Mouse (Mus musculus) spleen, postnatal 4 days (tissue): Measurements from ENCODE around the gene Zc3h15.
"Not testable (repeated sequence)": the region's sequence is repeated elsewhere in the genome, so short reads cannot be mapped to it uniquely, and the experiment has no call there.

ENCODE experiments used
- DNase-seq, 2 experiments: peaks; one replicate each; pipeline ENCODE4 v3.0.0; 2022; ENCODE audit warnings: low spot score in 2 of 2

Gene Zc3h15

DNA sequence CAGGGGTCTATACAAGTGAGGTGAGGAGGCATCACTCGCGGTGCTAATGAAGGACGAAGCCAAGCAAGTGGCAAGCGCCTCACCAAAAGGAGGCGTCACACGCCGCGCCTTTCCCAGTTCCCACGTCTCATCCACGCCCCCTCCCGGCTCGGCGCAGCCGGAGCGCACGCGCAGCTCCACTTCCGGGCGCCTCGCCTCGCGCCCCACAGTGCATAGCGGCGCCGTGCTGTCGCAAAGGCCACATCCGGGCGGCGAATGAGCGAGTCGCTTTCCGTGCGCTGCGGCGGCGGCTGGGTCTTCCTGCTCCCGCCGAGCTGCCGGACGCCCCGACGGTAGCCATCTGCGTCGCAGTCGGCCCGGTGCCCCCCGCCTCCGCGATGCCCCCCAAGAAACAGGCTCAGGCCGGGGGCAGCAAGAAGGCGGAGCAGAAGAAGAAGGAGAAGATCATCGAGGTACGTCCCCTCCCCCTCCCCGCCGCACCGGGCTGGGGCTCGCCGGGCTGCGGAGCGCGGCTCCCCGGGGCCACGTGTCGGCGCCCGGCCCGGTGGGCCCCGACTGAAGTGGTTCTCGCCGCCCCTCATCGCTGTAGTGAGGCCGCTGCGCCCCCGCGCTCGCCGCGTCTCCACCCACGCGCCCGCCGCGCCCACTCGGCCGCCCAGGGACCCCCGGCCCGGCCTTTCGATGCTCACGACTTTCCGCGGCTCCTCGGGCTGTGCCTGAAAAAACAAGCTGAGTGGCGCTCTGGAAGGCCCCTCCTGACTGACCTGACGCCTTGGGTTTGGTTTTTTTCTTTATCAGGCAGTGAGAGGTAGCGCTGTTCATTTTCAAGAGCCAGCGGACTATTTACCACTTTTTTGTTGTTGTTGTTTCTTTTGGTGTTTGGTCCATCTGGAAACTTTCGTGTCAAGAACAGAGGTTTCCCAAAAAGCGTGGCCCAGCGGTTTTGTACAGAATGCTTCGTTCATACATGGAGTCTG, at the start of gene Zc3h15:
Zc3h15 (plus strand) TSS at position 160 of the 977 bp plus-strand sequence.
- peak; percentile 92 to 96 for DNase-seq

DNA sequence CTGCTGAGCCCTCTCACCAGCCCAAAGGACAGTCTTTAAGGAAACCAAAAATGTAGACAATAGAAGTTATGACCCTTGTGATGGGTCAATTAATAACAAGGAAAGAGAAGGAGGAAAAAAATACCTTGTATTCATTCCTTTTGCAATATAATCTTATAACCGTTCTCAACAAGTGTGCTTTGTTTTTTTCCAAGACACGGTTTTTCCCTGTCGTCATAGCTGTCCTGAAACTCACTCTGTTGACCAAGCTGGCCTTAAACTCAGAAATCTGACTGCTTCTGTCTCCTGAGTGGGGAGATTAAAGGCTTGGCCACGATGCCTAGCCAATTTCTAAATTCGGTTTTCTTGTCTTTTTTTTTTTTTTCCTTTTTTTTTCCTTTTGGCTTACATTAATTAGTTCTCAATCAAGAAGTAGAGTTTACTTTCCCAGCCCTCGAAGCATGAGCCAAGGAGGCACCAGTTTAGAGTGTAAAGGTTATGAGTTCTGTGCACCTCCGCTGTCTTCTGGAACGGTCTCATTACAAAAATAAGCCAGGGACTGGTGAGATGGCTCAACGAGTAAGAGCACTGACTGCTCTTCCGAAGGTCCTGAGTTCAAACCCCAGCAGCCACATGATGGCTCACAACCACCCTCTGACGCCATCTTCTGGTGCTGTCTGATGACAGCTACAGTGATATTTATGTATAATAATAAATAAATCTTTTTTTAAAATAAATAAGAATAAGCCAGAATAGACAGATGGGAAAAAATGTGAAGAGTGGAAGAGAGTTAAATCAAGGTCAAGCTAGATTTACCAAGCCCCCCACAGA, 23.5 kb upstream of the Zc3h15 start:
- DNase-seq: no peak

DNA sequence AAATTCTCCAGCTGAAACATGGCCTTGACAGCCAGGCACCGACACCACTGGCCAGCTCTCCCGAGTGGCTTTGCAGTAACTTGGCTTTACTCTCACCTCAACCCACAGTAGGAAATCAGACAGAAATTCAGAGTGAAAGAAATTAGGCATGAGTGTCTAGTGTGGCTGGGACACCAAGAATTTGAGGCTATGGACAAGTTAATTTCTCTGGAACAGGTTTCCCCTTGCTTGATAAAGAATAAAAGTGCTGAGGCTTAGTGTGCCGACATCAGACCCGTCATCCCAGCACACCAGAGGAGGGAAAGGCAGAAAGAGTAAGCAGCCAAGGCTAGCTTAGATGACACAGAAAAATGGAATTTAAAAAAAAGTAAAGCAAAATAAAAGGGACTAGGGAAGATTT, 22.7 kb upstream of the Zc3h15 start:
- no peak for DNase-seq

DNA sequence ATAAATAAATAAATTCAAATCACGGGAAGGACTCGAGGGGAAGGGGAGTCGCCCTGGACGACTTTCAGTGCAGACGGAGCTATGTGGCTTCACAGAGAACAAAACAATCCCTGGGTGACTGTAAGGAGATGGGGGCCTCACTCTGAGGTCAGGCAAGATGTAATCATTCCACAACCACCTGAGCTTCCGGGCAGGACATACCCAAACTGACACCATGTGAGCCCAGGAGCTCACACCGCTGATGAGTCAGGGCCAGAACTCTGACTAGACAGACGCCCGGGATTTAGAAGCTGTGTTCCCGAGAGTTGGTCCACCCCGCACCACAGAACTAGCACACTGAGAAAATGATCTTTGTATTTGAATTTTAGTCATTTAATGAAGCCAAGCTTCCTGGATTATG, 21.4 kb upstream of the Zc3h15 start:
- DNase-seq: no peak

GRCm38 (mm10) chr2:83624045-83624444, 20.2 kb upstream of the Zc3h15 start:
- no peak for DNase-seq

- DNase-seq: peak; percentile 66 to 89
Measured at GRCm38 (mm10) chr2:83625226-83626108, 18.8 kb upstream of the Zc3h15 start.

DNA sequence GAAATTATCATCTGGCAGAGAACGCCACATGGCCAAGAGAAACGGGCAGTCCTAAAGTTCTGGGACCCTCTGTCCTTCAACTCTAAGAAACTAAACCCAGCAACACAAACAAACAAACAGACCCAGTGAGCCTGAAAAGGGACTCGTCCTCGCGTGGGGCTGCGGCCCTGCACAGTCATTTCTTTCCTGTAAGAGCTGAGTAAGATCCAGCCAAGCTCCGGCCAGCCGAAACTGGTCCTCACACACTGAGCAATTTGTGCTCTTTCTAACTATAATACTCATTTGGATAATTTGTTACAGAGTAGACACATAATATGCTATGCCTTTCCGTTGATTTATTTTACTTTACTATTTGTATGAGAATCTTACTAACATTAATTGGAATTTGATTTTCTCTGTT, 17.4 kb upstream of the Zc3h15 start:
- DNase-seq: no peak

DNA sequence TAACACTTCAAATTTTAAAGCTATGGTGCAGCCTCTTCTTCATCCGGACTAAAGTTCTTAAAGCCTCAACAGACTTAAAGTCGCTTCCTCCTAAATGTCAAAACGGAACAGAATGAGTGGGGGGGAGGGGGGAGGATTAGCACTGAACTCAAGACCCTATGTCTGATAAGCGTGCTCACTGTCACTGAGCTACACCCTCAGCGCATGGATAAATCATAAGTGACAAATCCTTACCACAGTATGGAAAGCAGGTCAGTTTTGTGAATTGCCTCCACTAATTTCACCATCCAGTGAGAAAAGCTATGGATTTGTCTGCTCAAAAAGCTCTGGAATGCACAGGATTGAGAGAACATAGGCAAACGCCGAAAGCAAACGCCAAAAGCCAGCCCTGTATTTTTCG, 16.7 kb upstream of the Zc3h15 start:
- DNase-seq: no peak

GRCm38 (mm10) chr2:83627932-83628331, 16.3 kb upstream of the Zc3h15 start:
- DNase-seq: no peak

- DNase-seq: no peak
Measured at GRCm38 (mm10) chr2:83641993-83642392, 2.2 kb upstream of the Zc3h15 start.

DNA sequence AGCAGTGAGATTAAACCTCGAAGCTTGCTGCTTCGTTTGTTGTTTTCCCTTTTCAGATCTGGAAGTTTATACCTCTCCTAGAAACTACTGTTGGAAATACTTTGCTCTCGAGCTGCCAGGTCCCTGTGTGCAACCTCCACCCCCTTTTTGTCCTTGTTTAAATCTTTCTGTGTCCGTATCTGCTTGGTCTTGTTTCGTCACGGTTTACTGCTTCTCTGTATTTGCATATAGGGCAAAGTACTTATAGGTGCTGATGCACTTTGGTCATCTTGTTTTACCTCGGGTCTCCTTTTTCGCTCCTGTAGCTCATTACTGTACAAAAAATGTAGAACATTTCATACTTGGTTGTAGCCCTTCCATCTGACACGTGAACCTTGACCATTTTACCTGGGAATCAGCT, 4.7 kb downstream of the Zc3h15 start:
- no peak for DNase-seq

- no peak for DNase-seq
Measured at GRCm38 (mm10) chr2:83652606-83653005, 8.4 kb downstream of the Zc3h15 start.

GRCm38 (mm10) chr2:83659279-83659678, 15.0 kb downstream of the Zc3h15 start:
- DNase-seq: no peak

GRCm38 (mm10) chr2:83660114-83660513, 15.9 kb downstream of the Zc3h15 start:
- DNase-seq: no peak

- DNase-seq: no peak
Measured at GRCm38 (mm10) chr2:83661351-83661750, 17.1 kb downstream of the Zc3h15 start.

DNA sequence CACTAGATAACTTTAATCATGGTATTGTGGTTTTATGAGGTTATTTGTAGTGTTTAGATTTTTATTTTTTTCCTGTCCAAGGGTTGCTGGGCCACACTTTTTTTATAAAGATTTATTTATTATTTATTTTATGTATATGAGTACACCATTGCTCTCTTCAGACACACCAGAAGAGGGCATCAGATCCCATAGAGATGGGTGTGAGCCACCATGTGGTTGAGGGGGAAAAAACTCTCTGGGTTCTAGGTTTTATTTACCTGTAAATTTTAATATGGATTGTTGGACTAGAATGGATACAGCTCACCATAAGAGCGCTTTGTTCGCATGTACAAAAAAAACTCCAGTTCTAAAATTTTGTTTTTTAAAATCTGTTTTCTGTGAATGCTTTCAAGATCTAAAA, 20.8 kb downstream of the Zc3h15 start:
- not testable (repeated sequence) for DNase-seq

- DNase-seq: no peak
Measured at GRCm38 (mm10) chr2:83667430-83667829, 23.2 kb downstream of the Zc3h15 start.

DNA sequence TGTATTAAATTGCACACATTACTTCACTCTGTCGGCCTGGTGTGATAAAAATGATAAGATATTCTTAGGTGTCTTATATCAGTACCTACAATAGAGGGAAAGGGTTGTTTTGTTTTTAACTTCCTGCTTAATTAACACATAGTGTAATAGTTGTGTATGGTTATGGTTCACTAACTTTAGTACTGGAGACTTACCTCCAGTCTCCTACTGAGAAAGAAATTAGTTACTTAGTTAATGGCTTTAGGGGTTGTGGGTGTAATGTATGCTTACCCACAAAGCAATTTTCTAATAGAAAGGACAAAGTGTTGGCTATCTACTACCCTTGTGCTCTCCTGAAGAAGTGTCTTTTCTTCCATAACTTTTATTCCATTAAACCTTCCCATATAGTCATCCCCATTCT, 23.8 kb downstream of the Zc3h15 start:
- no peak for DNase-seq

DNA sequence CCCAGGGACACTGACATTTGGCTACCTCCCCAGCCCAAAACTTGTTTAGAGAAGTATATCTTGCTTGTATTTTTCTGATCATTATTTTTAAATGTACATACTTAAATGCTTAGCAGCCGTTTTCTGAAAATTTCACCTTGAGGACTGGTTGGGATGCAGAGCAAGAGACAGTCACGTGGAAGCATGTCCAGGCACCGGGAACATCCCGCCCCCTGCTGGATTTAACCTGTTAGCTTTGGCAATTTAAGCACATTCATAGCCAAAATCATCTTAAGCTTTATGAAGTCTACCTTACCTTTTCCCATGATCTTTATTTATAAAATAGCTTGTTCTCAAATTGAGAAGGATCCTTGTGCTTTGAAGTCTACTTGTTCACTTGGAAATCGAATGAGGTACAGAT, 25.8 kb downstream of the Zc3h15 start:
- DNase-seq: no peak

DNA sequence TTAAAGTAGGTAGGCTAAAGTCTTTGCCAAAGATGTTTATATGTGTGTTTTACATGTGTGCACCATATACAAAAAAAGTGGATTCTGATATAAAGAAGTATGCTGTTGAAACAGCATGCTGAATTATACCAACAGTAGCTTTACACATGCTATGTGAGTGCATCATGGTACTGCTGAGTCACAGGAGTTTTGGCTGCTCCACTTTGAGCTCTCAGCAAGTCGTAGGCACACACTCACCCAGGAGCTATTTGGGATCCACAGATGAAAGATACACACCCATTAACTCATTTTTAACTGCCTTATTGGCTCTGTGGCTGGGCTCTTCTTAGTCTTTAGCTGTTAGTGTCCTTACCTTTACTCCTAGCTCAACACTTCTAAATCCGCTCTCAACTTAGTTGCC, 27.6 kb downstream of the Zc3h15 start:
- no peak for DNase-seq

GRCm38 (mm10) chr2:83673067-83673466, 28.8 kb downstream of the Zc3h15 start:
- no peak for DNase-seq

GRCm38 (mm10) chr2:83673843-83674242, 29.6 kb downstream of the Zc3h15 start:
- DNase-seq: no peak
